Mouse (Mus musculus): ENCODE data around the gene Rcor1. TPM values are rescaled to one million over a fixed set of nuclear protein-coding genes. Genes with fewer than 3 reads are reported as not detected.
A peak's percentile ranks its signal among the peaks of the same experiment; 100 is the strongest.

The Rcor1 gene
- polyA plus RNA-seq, 1 experiment from 2014 or later: 10.0 TPM

- no peaks in the 10 kb centered on the region for H3K27me3 ChIP-seq
- H3K36me3 ChIP-seq: 0 out of 2 replicates have a peak, but pooled peaks cover 3% of the 10 kb centered on the region
- 28% methylated on average over 12 of the region's 12 CpGs for WGBS
- H3K4me3 ChIP-seq (replicated peaks): no peak overlapping the region
- no peak overlapping the region for H3K9ac ChIP-seq
- ATAC-seq (replicated peaks; ENCODE audit: low FRiP score): peak; percentile 46; the same call in 1 of the 2 replicates
- no peak overlapping the region for H3K4me2 ChIP-seq
- peaks cover 24% of the 10 kb centered on the region for H3K4me1 ChIP-seq
- peak overlapping the region; percentile 67 for H3K27ac ChIP-seq
- no peaks in the 10 kb centered on the region for H3K9me3 ChIP-seq (replicated peaks)
Observed at GRCm38 (mm10) chr12:111076385-111076965, 37.3 kb downstream of the Rcor1 start.

- Histone ChIP-seq H3K27ac (no peak overlapping the region), H3K36me3 (peaks cover 27% of the 10 kb centered on the region), H3K4me1 (peaks cover 22% of the 10 kb centered on the region), H3K4me3 (replicated peaks) (no peak overlapping the region), H3K4me2 (no peak overlapping the region), H3K9me3 (replicated peaks) (no peaks in the 10 kb centered on the region), H3K27me3 (no peaks in the 10 kb centered on the region), H3K9ac (no peak overlapping the region)
- WGBS: 87% methylated on average over 4 of the region's 4 CpGs
- no peak for ATAC-seq (replicated peaks; ENCODE audit: low FRiP score)
Observed at GRCm38 (mm10) chr12:111085579-111085978, 46.4 kb downstream of the Rcor1 start.

GRCm38 (mm10) chr12:111087066-111087465 is 47.9 kb downstream of the Rcor1 start:
- Histone ChIP-seq H3K9ac (no peak overlapping the region), H3K4me3 (replicated peaks) (no peak overlapping the region), H3K27me3 (no peaks in the 10 kb centered on the region), H3K36me3 (peaks cover 26% of the 10 kb centered on the region), H3K27ac (no peak overlapping the region), H3K4me1 (peaks cover 24% of the 10 kb centered on the region), H3K4me2 (no peak overlapping the region), H3K9me3 (replicated peaks) (no peaks in the 10 kb centered on the region)
- 87% methylated on average over 1 of the region's 1 CpGs for WGBS
- ATAC-seq (replicated peaks; ENCODE audit: low FRiP score): no peak

- Histone ChIP-seq H3K9ac (no peak overlapping the region), H3K4me3 (replicated peaks) (no peak overlapping the region), H3K4me2 (no peak overlapping the region), H3K4me1 (peaks cover 25% of the 10 kb centered on the region), H3K27me3 (no peaks in the 10 kb centered on the region), H3K27ac (no peak overlapping the region), H3K9me3 (replicated peaks) (no peaks in the 10 kb centered on the region), H3K36me3 (peaks cover 15% of the 10 kb centered on the region)
- WGBS: 29% methylated on average over 5 of the region's 5 CpGs
- no peak for ATAC-seq (replicated peaks; ENCODE audit: low FRiP score)
Observed at GRCm38 (mm10) chr12:111088186-111088585, 49.0 kb downstream of the Rcor1 start.

GRCm38 (mm10) chr12:111088731-111089141 is 49.6 kb downstream of the Rcor1 start:
- H3K4me3 ChIP-seq (replicated peaks): no peak overlapping the region
- WGBS: 52% methylated on average over 3 of the region's 3 CpGs
- H3K4me2 ChIP-seq: no peak overlapping the region
- H3K36me3 ChIP-seq: peaks cover 15% of the 10 kb centered on the region
- no peak for ATAC-seq (replicated peaks; ENCODE audit: low FRiP score)
- no peak overlapping the region for H3K9ac ChIP-seq
- H3K27ac ChIP-seq: no peak overlapping the region
- no peaks in the 10 kb centered on the region for H3K27me3 ChIP-seq
- H3K4me1 ChIP-seq: peaks cover 30% of the 10 kb centered on the region
- H3K9me3 ChIP-seq (replicated peaks): no peaks in the 10 kb centered on the region

GRCm38 (mm10) chr12:111089145-111089544 is 50.0 kb downstream of the Rcor1 start:
- Histone ChIP-seq H3K9ac (no peak overlapping the region), H3K27me3 (no peaks in the 10 kb centered on the region), H3K4me2 (no peak overlapping the region), H3K27ac (0 out of 2 replicates have a peak overlapping the region, but pooled peaks have one; percentile 19), H3K36me3 (peaks cover 15% of the 10 kb centered on the region), H3K9me3 (replicated peaks) (no peaks in the 10 kb centered on the region), H3K4me1 (peaks cover 31% of the 10 kb centered on the region), H3K4me3 (replicated peaks) (no peak overlapping the region)
- WGBS: 52% methylated on average over 7 of the region's 7 CpGs
- ATAC-seq (replicated peaks; ENCODE audit: low FRiP score): peak; percentile 71

- Histone ChIP-seq H3K4me2 (no peak overlapping the region), H3K36me3 (peaks cover 15% of the 10 kb centered on the region; the same call in 1 of the 2 replicates), H3K27ac (no peak overlapping the region), H3K27me3 (no peaks in the 10 kb centered on the region), H3K9me3 (replicated peaks) (no peaks in the 10 kb centered on the region), H3K9ac (no peak overlapping the region), H3K4me1 (peaks cover 27% of the 10 kb centered on the region), H3K4me3 (replicated peaks) (no peak overlapping the region)
- no peak for ATAC-seq (replicated peaks; ENCODE audit: low FRiP score)
Observed at GRCm38 (mm10) chr12:111090801-111091200, 51.6 kb downstream of the Rcor1 start.

GRCm38 (mm10) chr12:111091981-111092380 is 52.8 kb downstream of the Rcor1 start:
- 82% methylated on average over 10 of the region's 10 CpGs for WGBS
- Histone ChIP-seq H3K4me2 (no peak overlapping the region), H3K27me3 (no peaks in the 10 kb centered on the region)

GRCm38 (mm10) chr12:111094073-111094472 is 54.9 kb downstream of the Rcor1 start:
- Histone ChIP-seq H3K27me3 (no peaks in the 10 kb centered on the region), H3K9me3 (replicated peaks) (no peaks in the 10 kb centered on the region), H3K4me1 (peaks cover 16% of the 10 kb centered on the region), H3K4me2 (no peak overlapping the region), H3K9ac (no peak overlapping the region), H3K27ac (peak overlapping the region; percentile 67; the same call in 1 of the 2 replicates), H3K36me3 (peaks cover 32% of the 10 kb centered on the region), H3K4me3 (replicated peaks) (no peak overlapping the region)
- 61% methylated on average over 5 of the region's 5 CpGs for WGBS
- no peak for ATAC-seq (replicated peaks; ENCODE audit: low FRiP score)

More at GRCm38 (mm10) chr12:111091981-111092380, 52.8 kb downstream of the Rcor1 start:
- Histone ChIP-seq H3K9ac (no peak overlapping the region), H3K4me1 (peaks cover 27% of the 10 kb centered on the region), H3K27ac (no peak overlapping the region), H3K36me3 (peaks cover 17% of the 10 kb centered on the region), H3K4me3 (replicated peaks) (no peak overlapping the region), H3K9me3 (replicated peaks) (no peaks in the 10 kb centered on the region)
- ATAC-seq (replicated peaks; ENCODE audit: low FRiP score): no peak

- H3K4me2 ChIP-seq: no peak overlapping the region
- no peak overlapping the region for H3K27ac ChIP-seq
- WGBS: 88% methylated on average over 6 of the region's 6 CpGs
- H3K4me1 ChIP-seq: peaks cover 11% of the 10 kb centered on the region; the same call in 1 of the 2 replicates
- no peaks in the 10 kb centered on the region for H3K9me3 ChIP-seq (replicated peaks)
- ATAC-seq (replicated peaks; ENCODE audit: low FRiP score): no peak
- H3K9ac ChIP-seq: no peak overlapping the region
- H3K27me3 ChIP-seq: no peaks in the 10 kb centered on the region
- peaks cover 36% of the 10 kb centered on the region for H3K36me3 ChIP-seq
- no peak overlapping the region for H3K4me3 ChIP-seq (replicated peaks)
Observed at GRCm38 (mm10) chr12:111095086-111095485, 55.9 kb downstream of the Rcor1 start.

- Histone ChIP-seq H3K4me3 (replicated peaks) (no peak overlapping the region), H3K27ac (no peak overlapping the region), H3K4me1 (peaks cover 11% of the 10 kb centered on the region; the same call in 1 of the 2 replicates), H3K36me3 (peaks cover 47% of the 10 kb centered on the region), H3K4me2 (no peak overlapping the region), H3K27me3 (no peaks in the 10 kb centered on the region), H3K9me3 (replicated peaks) (no peaks in the 10 kb centered on the region), H3K9ac (no peak overlapping the region)
- 86% methylated on average over 6 of the region's 6 CpGs for WGBS
- no peak for ATAC-seq (replicated peaks; ENCODE audit: low FRiP score)
Observed at GRCm38 (mm10) chr12:111096249-111096648, 57.1 kb downstream of the Rcor1 start.

GRCm38 (mm10) chr12:111097036-111097435 is 57.9 kb downstream of the Rcor1 start:
- no peaks in the 10 kb centered on the region for H3K9me3 ChIP-seq (replicated peaks)
- peaks cover 54% of the 10 kb centered on the region for H3K36me3 ChIP-seq
- no peak for ATAC-seq (replicated peaks; ENCODE audit: low FRiP score)
- no peaks in the 10 kb centered on the region for H3K27me3 ChIP-seq
- H3K4me2 ChIP-seq: no peak overlapping the region
- H3K4me1 ChIP-seq: peaks cover 8% of the 10 kb centered on the region; the same call in 1 of the 2 replicates
- no peak overlapping the region for H3K27ac ChIP-seq
- WGBS: 94% methylated on average over 8 of the region's 8 CpGs
- H3K9ac ChIP-seq: no peak overlapping the region
- H3K4me3 ChIP-seq (replicated peaks): no peak overlapping the region

GRCm38 (mm10) chr12:111111176-111111575 is 72.0 kb downstream of the Rcor1 start:
- H3K4me3 ChIP-seq (replicated peaks): no peak overlapping the region
- no peaks in the 10 kb centered on the region for H3K4me1 ChIP-seq
- no peak overlapping the region for H3K4me2 ChIP-seq
- H3K9ac ChIP-seq: no peak overlapping the region
- WGBS: 86% methylated on average over 8 of the region's 8 CpGs
- no peak overlapping the region for H3K27ac ChIP-seq
- H3K27me3 ChIP-seq: no peaks in the 10 kb centered on the region
- no peak for ATAC-seq (replicated peaks; ENCODE audit: low FRiP score)
- peaks cover 92% of the 10 kb centered on the region for H3K36me3 ChIP-seq
- H3K9me3 ChIP-seq (replicated peaks): no peaks in the 10 kb centered on the region

All from kidney, embryonic 15.5 days (tissue).